Mouse (Mus musculus) midbrain, postnatal 0 days (tissue): ENCODE measurements around the gene Hoxd8. TPM values are rescaled to one million over a fixed set of nuclear protein-coding genes. Genes with fewer than 3 reads are reported as not detected.

Source experiments
- ATAC-seq: fragments of 200-750 bp; cut with Nextera tagmentation; 2 replicates; pipeline ENCODE4 v1.8.0; 2017; ENCODE audit warnings: moderate number of reproducible peaks, mild to moderate bottlenecking, moderate TSS enrichment, moderate library complexity; ENCODE audit not compliant: low FRiP score
- DNase-seq: peaks from one replicate; pipeline ENCODE4 v3.0.0-alpha.2; 2015; ENCODE audit warnings: low spot score
- H3K27ac ChIP-seq: fragments of 300-500 bp; sonication (generic); 2 replicates; pipeline ENCODE4 v1.5.1; 2014; ENCODE audit warnings: low read depth, mild to moderate bottlenecking, low read length, mixed read lengths
- H3K27me3 ChIP-seq: fragments of 300-500 bp; sonication (generic); 2 replicates; pipeline ENCODE4 v1.6.1; 2014; ENCODE audit warnings: low read length, control low read depth, mixed read lengths; ENCODE audit not compliant: insufficient read depth
- H3K36me3 ChIP-seq: fragments of 300-500 bp; sonication (generic); 2 replicates; pipeline ENCODE4 v1.6.1; 2014; ENCODE audit warnings: low read length, control low read depth, mixed read lengths; ENCODE audit not compliant: insufficient read depth
- H3K4me1 ChIP-seq: fragments of 300-500 bp; sonication (generic); 2 replicates; pipeline ENCODE4 v1.6.1; 2014; ENCODE audit warnings: mild to moderate bottlenecking, control low read depth, antibody characterized with exemption, low read length, mixed read lengths; ENCODE audit not compliant: insufficient read depth
- H3K4me2 ChIP-seq: fragments of 300-500 bp; sonication (generic); 2 replicates; pipeline ENCODE4 v1.6.1; 2014; ENCODE audit warnings: low read depth, mild to moderate bottlenecking, low read length, mixed read lengths; ENCODE audit not compliant: poor library complexity, severe bottlenecking
- H3K4me3 ChIP-seq: fragments of 300-500 bp; sonication (generic); 2 replicates; pipeline ENCODE4 v1.5.1; 2014; ENCODE audit warnings: low read depth, mild to moderate bottlenecking, low read length, moderate library complexity
- H3K9ac ChIP-seq: fragments of 300-500 bp; sonication (generic); replicated peaks from 2 replicates; pipeline ENCODE4 v1.6.1; 2014; ENCODE audit warnings: mild to moderate bottlenecking, low read length, moderate library complexity, mixed read lengths; ENCODE audit not compliant: poor library complexity, severe bottlenecking
- H3K9me3 ChIP-seq: fragments of 300-500 bp; sonication (generic); 2 replicates; pipeline ENCODE4 v1.6.1; 2016; ENCODE audit warnings: low read length, control low read depth
- CTCF ChIP-seq: IDR thresholded peaks from 2 replicates; pipeline ENCODE4 v1.5.1; 2016; ENCODE audit warnings: antibody characterized with exemption, mild to moderate bottlenecking
- WGBS: fragments of 180-500 bp; shearing (Covaris S2); extraction: QIAGEN DNeasy Blood & Tissue Kit; methylation state at CpG from one replicate; pipeline ENCODE4 v1.1.7; 2014; 5-methylcytosine and 5-hydroxymethylcytosine counted together
- polyA plus RNA-seq: library from polyadenylated mRNA; unstranded; fragments of >200 nt; fragmentation: Nextera tagmentation; extraction: Ambion mirVana; gene quantifications from 2 replicates; pipeline ENCODE4 v1.2.1, GENCODE M21; 2015
- total RNA-seq: library from RNA; depleted of rRNA; stranded (reverse); fragments of >200 nt; gene quantifications from 2 replicates; pipeline ENCODE4 v1.2.3, GENCODE M21; 2014; rRNA removed

Hoxd8 gene
- 0.05 TPM in 1 of 2 replicates, not detected in the other for total RNA-seq
- polyA plus RNA-seq = not detected in 2 replicates

DNA sequence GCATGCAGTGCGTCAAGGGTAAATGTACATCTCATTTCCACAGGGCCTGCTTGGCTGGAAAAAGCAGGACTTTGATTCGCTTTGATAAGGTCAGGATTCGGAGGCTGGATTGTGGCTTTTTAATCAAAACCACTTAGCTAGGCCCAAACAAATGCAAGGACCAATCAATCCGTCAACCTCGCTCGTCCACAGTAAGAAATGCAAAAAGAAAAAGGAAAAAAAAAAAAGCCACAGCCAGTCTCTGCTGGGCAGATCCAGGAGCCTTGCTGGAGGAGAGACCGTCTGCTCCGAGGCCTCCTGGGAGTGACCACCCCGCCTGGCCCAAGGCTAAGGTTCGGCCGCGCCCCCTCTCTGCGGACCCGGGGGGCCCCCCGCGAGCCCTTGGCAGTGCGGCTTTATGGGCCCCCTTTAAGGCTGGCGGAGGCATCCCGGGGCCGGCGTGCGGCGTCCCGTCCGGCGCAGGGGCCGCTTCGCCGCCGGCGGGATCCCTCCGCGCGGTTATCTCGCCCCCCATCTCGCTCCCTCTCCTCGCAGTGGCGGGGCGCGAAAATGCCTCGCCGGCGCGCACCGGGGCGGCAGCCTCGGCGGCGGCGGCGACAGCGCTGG lies at the start of gene Hoxd8:
Gene Hoxd8 (plus strand): TSS at position 223 of the 606 bp plus-strand sequence.
- Histone ChIP-seq H3K4me2 (peak within 1 kb of the TSS; percentile 36), H3K36me3 (no peaks in the 10 kb centered on the region), H3K27ac (no peak within 1 kb of the TSS), H3K9me3 (no peaks in the 10 kb centered on the region), H3K9ac (no peak within 1 kb of the TSS), H3K4me3 (peak within 1 kb of the TSS; percentile 24), H3K4me1 (no peaks in the 10 kb centered on the region), H3K27me3 (peaks cover 86% of the 10 kb centered on the region)
- no peak for TF ChIP-seq CTCF
- ATAC-seq = no peak
- WGBS = under 1% methylated on average over 30 of the region's 52 CpGs
- no peak for DNase-seq

DNA sequence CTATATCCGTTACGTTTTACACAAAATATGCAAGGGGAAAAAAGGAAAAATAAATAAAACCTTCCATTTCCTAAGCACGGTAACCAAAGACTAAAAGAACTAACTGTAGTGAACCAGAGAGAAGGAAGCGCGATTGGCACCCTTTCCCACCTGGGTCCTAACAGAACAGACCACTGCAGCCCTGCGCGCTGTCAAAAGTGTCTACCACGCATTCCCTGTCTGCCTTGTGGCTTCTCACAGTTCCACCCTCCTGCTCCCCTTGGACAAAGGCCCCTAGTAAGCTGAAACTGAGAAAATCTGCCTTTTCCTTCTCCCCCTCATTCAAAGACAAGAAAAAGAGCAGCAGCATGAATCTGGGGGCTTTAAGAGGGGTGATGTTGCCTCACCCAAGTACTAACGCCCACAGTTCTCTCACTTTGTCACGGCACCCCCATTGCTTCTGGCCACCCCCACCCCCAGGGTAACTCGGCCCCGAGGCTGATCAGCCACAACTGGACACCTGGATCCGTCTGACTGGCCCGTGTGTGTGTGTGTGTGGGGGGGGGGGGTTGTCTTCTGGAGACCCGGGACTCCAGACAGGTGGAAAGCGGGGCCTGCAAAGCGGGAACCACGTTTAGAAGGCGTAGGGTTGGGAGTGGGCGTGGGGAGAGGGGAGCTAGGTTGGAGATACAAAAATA lies 49.5 kb upstream of the Hoxd8 start:
- no peaks in the 10 kb centered on the region for H3K4me1 ChIP-seq
- H3K9ac ChIP-seq = no peak overlapping the region
- no peaks in the 10 kb centered on the region for H3K9me3 ChIP-seq
- H3K36me3 ChIP-seq = no peaks in the 10 kb centered on the region
- peaks cover 65% of the 10 kb centered on the region for H3K27me3 ChIP-seq
- DNase-seq (no peak), ATAC-seq (no peak)
- H3K27ac ChIP-seq = no peak overlapping the region
- WGBS = 5% methylated on average over 14 of the region's 20 CpGs
- no peak overlapping the region for H3K4me2 ChIP-seq
- TF ChIP-seq CTCF = no peak
- no peak overlapping the region for H3K4me3 ChIP-seq

DNA sequence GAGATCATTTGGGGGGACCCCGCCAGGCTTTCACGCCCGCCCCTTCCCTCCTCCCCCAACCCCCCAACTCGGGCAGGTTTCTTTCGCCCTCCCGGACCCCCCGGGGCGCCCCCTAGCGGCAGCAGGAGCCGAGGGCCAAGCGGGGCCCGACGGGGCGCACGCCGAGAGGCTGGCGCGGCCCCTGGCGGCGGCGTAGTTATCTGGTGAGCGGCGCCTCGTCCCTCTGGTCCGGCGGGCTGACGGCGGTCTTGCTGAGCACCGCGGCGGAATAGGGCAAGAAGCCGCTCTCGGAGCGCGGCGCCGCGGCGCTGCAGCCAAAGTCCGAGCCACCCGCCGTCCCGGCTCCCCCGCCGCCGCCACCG lies 49.0 kb upstream of the Hoxd8 start:
- peak overlapping the region; percentile 43 for H3K4me2 ChIP-seq
- TF ChIP-seq CTCF = peak; percentile 43
- H3K27ac ChIP-seq = no peak overlapping the region
- peak overlapping the region; percentile 32 for H3K4me3 ChIP-seq
- no peaks in the 10 kb centered on the region for H3K4me1 ChIP-seq
- no peaks in the 10 kb centered on the region for H3K36me3 ChIP-seq
- 3% methylated on average over 6 of the region's 47 CpGs for WGBS
- H3K27me3 ChIP-seq = peaks cover 61% of the 10 kb centered on the region
- no peak for DNase-seq
- no peak overlapping the region for H3K9ac ChIP-seq
- ATAC-seq = no peak
- no peaks in the 10 kb centered on the region for H3K9me3 ChIP-seq

DNA sequence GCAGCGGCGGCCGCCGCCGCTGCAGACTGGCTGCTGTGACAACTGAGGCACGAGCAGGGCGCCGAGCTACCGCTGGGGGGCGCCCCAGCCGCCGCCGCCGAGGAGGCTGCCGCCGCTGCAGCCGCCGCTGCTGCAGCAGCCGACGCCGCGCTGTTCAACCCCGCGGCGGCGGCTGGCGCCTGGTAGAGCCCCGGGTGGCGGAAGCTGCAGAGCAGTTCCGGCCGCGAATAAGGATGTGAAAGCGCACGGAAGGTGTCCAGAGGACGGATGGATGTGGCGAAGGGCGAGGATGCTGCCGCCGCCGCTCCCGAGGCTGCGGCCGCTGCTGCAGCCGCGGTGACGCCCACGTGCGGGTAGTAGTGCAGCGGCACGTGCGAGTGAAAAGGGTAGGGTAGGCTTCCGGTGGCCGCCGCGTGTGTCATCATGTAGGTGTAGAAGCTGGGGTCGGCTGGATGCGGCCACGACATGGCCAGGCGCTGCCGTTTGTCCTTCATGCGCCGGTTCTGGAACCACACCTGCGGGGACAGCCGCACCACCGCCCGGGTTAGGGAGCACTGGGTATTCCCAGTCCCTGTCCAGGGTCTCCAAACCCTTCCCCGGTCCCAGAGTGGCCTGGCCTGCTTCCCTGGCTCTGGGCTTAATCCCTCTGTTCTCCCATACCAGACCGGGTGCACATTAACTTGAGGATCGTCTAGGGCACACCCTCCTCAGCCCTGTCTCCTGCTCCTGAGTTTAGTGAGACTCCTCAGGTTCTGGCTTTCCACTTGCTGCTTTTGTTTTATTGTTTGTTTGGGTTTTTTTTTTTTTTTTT lies 48.4 kb upstream of the Hoxd8 start:
- H3K4me1 ChIP-seq = no peaks in the 10 kb centered on the region
- H3K4me3 ChIP-seq = peak overlapping the region; percentile 32
- TF ChIP-seq CTCF = no peak
- peak overlapping the region; percentile 43 for H3K4me2 ChIP-seq
- under 1% methylated on average over 54 of the region's 69 CpGs for WGBS
- no peaks in the 10 kb centered on the region for H3K9me3 ChIP-seq
- no peak overlapping the region for H3K9ac ChIP-seq
- no peaks in the 10 kb centered on the region for H3K36me3 ChIP-seq
- no peak overlapping the region for H3K27ac ChIP-seq
- DNase-seq (no peak), ATAC-seq (no peak)
- peaks cover 61% of the 10 kb centered on the region for H3K27me3 ChIP-seq

DNA sequence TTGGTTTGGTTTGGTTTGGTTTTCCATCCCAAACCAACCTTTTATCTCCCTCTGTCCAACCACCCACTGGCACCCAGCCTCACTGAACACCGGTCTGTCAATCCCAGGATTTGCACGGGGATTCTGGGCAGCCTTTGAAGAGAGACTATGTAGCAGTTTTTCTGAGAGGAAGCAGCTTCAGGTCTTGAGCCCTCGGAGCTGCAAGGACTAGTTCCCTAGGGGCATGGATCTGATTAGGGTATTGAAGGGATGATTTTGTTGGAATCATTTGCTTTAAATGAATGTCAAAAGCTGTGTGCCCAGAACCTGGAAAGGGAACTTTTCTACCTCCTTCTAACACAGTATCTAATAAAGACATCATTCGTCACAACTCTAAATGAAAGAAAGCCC lies 47.8 kb upstream of the Hoxd8 start:
- 2% methylated on average over 4 of the region's 4 CpGs for WGBS
- Histone ChIP-seq H3K4me2 (no peak overlapping the region), H3K4me3 (no peak overlapping the region), H3K9ac (no peak overlapping the region), H3K4me1 (no peaks in the 10 kb centered on the region), H3K36me3 (no peaks in the 10 kb centered on the region), H3K9me3 (no peaks in the 10 kb centered on the region), H3K27me3 (peaks cover 61% of the 10 kb centered on the region), H3K27ac (no peak overlapping the region)
- ATAC-seq (no peak), DNase-seq (no peak)
- TF ChIP-seq CTCF = no peak
